Mouse (Mus musculus) stomach, embryonic 16.5 days (tissue): Measurements from ENCODE around the gene Gpr4. TPM values are rescaled to one million over a fixed set of nuclear protein-coding genes. Genes with fewer than 3 reads are reported as not detected.

ENCODE experiments used
- ATAC-seq: fragments of 200-750 bp; cut with Nextera tagmentation; 2 replicates; pipeline ENCODE4 v1.8.0; 2017; ENCODE audit warnings: moderate number of reproducible peaks, moderate TSS enrichment; ENCODE audit not compliant: insufficient read depth, low FRiP score
- H3K27ac ChIP-seq: fragments of 300-500 bp; sonication (generic); 2 replicates; pipeline ENCODE4 v1.5.1; 2014; ENCODE audit warnings: low read length
- H3K27me3 ChIP-seq: fragments of 300-500 bp; sonication (generic); 2 replicates; pipeline ENCODE4 v1.6.1; 2014; ENCODE audit warnings: low read length, control low read depth, mixed read lengths; ENCODE audit not compliant: control insufficient read depth, insufficient read depth
- H3K36me3 ChIP-seq: fragments of 300-500 bp; sonication (generic); 2 replicates; pipeline ENCODE4 v1.6.1; 2014; ENCODE audit warnings: low read length; ENCODE audit not compliant: control insufficient read depth, insufficient read depth
- H3K4me1 ChIP-seq: fragments of 300-500 bp; sonication (generic); 2 replicates; pipeline ENCODE4 v1.6.1; 2014; ENCODE audit warnings: low read length, control low read depth, mixed read lengths; ENCODE audit not compliant: control insufficient read depth, insufficient read depth
- H3K4me2 ChIP-seq: fragments of 300-500 bp; sonication (generic); 2 replicates; pipeline ENCODE4 v1.6.1; 2014; ENCODE audit warnings: low read depth, low read length, mixed read lengths
- H3K4me3 ChIP-seq: fragments of 300-500 bp; sonication (generic); replicated peaks from 2 replicates; pipeline ENCODE4 v1.5.1; 2014; ENCODE audit warnings: mild to moderate bottlenecking, low read length
- H3K9ac ChIP-seq: fragments of 300-500 bp; sonication (generic); 2 replicates; pipeline ENCODE4 v1.6.1; 2014; ENCODE audit warnings: low read length
- H3K9me3 ChIP-seq: fragments of 300-500 bp; sonication (generic); replicated peaks from 2 replicates; pipeline ENCODE4 v1.6.1; 2016; ENCODE audit warnings: low read length, control low read depth; ENCODE audit not compliant: control insufficient read depth
- WGBS: fragments of 180-500 bp; shearing (Covaris S2); extraction: QIAGEN DNeasy Blood & Tissue Kit; methylation state at CpG from one replicate; pipeline ENCODE4 v1.1.7; 2014; 5-methylcytosine and 5-hydroxymethylcytosine counted together
- polyA plus RNA-seq: library from polyadenylated mRNA; unstranded; fragments of >200 nt; fragmentation: Nextera tagmentation; extraction: Ambion mirVana; gene quantifications from 2 replicates; pipeline ENCODE4 v1.2.1, GENCODE M21; 2015

Gpr4 gene
- polyA plus RNA-seq, 1 experiment from 2014 or later = 1.4 TPM

DNA sequence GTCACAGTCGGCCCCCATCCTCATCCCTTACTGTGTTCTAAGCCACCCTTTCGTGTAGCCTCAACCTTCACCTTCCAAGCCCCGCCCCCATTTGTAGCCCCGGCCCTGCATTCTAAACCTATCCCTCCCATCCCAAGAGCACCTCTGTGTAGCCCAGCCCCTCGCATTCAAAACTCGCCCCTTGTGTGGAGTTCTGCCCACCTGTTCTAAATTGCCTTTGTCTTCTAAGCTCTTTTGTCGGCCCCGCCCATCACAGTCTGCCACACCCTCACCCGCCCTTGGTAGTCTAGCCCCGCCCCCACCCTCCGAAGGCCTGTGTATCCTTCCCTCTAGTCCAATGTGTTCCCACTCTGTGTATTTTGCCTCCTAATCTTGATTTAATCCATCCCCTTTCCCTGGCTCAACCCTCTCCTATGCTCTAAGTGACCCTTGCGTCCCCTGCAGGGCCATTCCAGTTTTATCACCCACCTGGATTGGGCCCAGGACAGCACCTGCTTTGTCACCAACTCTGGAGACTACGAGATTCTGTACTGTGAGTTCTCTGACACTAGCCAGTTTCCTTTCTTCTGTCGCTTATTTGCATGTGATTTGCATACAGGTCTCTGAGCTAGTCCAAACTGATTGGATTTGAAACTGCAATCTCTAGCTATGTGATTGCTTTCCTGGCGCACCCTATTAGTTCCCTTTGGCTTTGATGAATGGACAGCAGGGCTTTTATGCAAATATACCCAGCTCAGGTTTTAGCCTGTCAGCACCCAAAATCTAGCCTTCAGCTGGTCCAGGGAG is 10.1 kb upstream of the Gpr4 start:
- WGBS = 58% methylated on average over 15 of the region's 15 CpGs
- Histone ChIP-seq H3K4me1 (no peaks in the 10 kb centered on the region), H3K36me3 (no peaks in the 10 kb centered on the region), H3K27ac (no peak overlapping the region), H3K9ac (no peak overlapping the region), H3K4me3 (no peak overlapping the region), H3K9me3 (no peaks in the 10 kb centered on the region), H3K4me2 (no peak overlapping the region), H3K27me3 (no peaks in the 10 kb centered on the region)
- peak; percentile 52 for ATAC-seq

- Histone ChIP-seq H3K9ac (no peak overlapping the region), H3K27ac (no peak overlapping the region), H3K4me1 (peaks cover 7% of the 10 kb centered on the region; the same call in 1 of the 2 replicates), H3K36me3 (no peaks in the 10 kb centered on the region), H3K4me3 (no peak overlapping the region), H3K9me3 (no peaks in the 10 kb centered on the region; the same call in 1 of the 2 replicates), H3K4me2 (no peak overlapping the region), H3K27me3 (no peaks in the 10 kb centered on the region)
- no peak for ATAC-seq
- 77% methylated on average over 13 of the region's 13 CpGs for WGBS
These were observed 4.0 kb upstream of the Gpr4 start for GRCm38 (mm10) chr7:19208201-19208910.

DNA sequence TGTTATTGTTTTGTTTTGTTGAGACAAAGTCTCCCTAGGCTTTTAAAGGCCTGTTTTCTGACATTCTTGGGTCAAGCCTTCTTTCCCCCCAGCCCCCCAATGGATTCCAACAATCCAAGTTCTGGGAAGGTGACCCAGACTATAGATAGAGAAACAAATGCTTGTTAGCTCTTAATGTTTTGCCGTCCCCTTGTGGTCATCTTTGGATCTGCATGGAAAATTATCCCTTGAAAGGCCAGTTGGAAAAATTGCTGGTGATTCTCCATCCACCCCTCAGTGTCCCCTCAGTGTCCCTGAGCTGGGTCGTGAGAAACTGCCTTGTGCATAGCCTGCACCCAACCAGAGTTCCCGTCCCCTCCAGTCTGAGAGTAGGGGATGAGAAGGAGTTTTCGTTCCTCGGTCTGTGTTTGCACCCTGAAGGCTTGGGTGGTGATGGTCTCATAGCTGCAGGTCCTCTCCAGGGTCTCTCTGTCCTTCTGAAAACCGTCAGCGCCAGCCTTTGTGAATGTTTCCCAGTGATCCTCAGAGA is 3.3 kb upstream of the Gpr4 start:
- Histone ChIP-seq H3K4me1 (peaks cover 7% of the 10 kb centered on the region; the same call in 1 of the 2 replicates), H3K27me3 (no peaks in the 10 kb centered on the region), H3K9me3 (no peaks in the 10 kb centered on the region; the same call in 1 of the 2 replicates), H3K36me3 (no peaks in the 10 kb centered on the region), H3K9ac (no peak overlapping the region), H3K4me2 (no peak overlapping the region), H3K27ac (no peak overlapping the region), H3K4me3 (no peak overlapping the region)
- WGBS = 51% methylated on average over 7 of the region's 7 CpGs
- ATAC-seq = no peak

DNA sequence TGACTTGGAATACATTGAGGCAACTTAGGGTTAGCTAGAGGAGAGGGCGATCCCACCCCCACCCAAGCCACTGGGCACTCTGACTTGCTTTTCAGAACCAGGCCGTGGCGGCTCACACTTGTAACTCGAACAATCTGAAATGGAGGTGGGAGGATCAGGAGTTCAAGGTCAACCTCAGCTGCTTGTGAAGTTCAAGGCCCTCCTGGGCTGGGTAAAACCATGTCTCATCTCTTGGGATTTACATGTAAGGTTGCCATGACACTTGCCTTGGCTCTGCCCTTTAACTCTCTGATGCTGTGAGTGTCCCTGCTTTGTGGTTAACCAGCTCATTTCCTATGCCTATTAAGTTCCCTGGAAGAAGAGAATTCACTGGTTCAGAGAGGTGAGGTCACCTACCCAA is 2.8 kb upstream of the Gpr4 start:
- no peaks in the 10 kb centered on the region for H3K36me3 ChIP-seq
- 73% methylated on average over 4 of the region's 4 CpGs for WGBS
- no peak overlapping the region for H3K9ac ChIP-seq
- H3K4me2 ChIP-seq = no peak overlapping the region
- no peak for ATAC-seq
- H3K4me3 ChIP-seq = no peak overlapping the region
- H3K27ac ChIP-seq = no peak overlapping the region
- H3K4me1 ChIP-seq = peaks cover 7% of the 10 kb centered on the region; the same call in 1 of the 2 replicates
- H3K27me3 ChIP-seq = no peaks in the 10 kb centered on the region
- H3K9me3 ChIP-seq = no peaks in the 10 kb centered on the region; the same call in 1 of the 2 replicates

DNA sequence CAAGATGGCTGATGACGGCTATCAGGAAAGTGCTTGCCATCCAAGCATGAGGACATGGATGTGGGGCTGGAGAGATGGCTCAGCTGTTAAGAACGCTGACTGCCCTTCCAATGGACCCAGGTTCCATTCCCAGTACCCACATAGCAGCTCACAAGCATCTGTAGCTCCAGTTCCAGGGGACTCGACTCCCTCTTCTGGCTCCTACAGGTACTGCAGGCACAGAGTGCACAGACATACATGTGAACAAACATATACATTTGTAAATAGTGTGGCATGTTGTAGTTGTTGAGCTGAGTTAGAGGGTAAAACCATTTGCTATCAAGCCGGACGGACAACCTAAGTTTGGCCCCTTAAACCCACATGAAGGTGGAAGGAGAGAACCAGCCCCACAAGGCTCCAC is 2.3 kb upstream of the Gpr4 start:
- H3K36me3 ChIP-seq = no peaks in the 10 kb centered on the region
- H3K4me2 ChIP-seq = no peak overlapping the region
- no peak overlapping the region for H3K27ac ChIP-seq
- H3K9ac ChIP-seq = no peak overlapping the region
- no peaks in the 10 kb centered on the region for H3K27me3 ChIP-seq
- ATAC-seq = no peak
- H3K9me3 ChIP-seq = no peaks in the 10 kb centered on the region; the same call in 1 of the 2 replicates
- peaks cover 7% of the 10 kb centered on the region; the same call in 1 of the 2 replicates for H3K4me1 ChIP-seq
- 94% methylated on average over 5 of the region's 5 CpGs for WGBS
- no peak overlapping the region for H3K4me3 ChIP-seq

GRCm38 (mm10) chr7:19211041-19211675 is 1.2 kb upstream of the Gpr4 start:
- 64% methylated on average over 5 of the region's 5 CpGs for WGBS
- no peak overlapping the region for H3K27ac ChIP-seq
- H3K4me2 ChIP-seq = no peak overlapping the region
- H3K36me3 ChIP-seq = no peaks in the 10 kb centered on the region
- no peak for ATAC-seq
- no peak overlapping the region for H3K4me3 ChIP-seq
- no peaks in the 10 kb centered on the region; the same call in 1 of the 2 replicates for H3K9me3 ChIP-seq
- no peak overlapping the region for H3K9ac ChIP-seq
- H3K4me1 ChIP-seq = peaks cover 7% of the 10 kb centered on the region; the same call in 1 of the 2 replicates
- H3K27me3 ChIP-seq = no peaks in the 10 kb centered on the region

- WGBS = 58% methylated on average over 2 of the region's 2 CpGs
- Histone ChIP-seq H3K36me3 (no peaks in the 10 kb centered on the region), H3K27ac (no peak overlapping the region), H3K4me1 (peaks cover 11% of the 10 kb centered on the region; the same call in 1 of the 2 replicates), H3K27me3 (no peaks in the 10 kb centered on the region), H3K4me3 (no peak overlapping the region), H3K9ac (no peak overlapping the region), H3K9me3 (no peaks in the 10 kb centered on the region; the same call in 1 of the 2 replicates), H3K4me2 (no peak overlapping the region)
- ATAC-seq = no peak
These were observed 1.0 kb downstream of the Gpr4 start for GRCm38 (mm10) chr7:19213385-19213784.

GRCm38 (mm10) chr7:19214369-19214768 is 2.0 kb downstream of the Gpr4 start:
- H3K9me3 ChIP-seq = no peaks in the 10 kb centered on the region; the same call in 1 of the 2 replicates
- no peaks in the 10 kb centered on the region for H3K27me3 ChIP-seq
- no peak overlapping the region for H3K4me3 ChIP-seq
- H3K4me1 ChIP-seq = peaks cover 11% of the 10 kb centered on the region; the same call in 1 of the 2 replicates
- WGBS = 67% methylated on average over 7 of the region's 7 CpGs
- no peak overlapping the region for H3K4me2 ChIP-seq
- H3K36me3 ChIP-seq = no peaks in the 10 kb centered on the region
- no peak overlapping the region for H3K27ac ChIP-seq
- H3K9ac ChIP-seq = no peak overlapping the region
- ATAC-seq = no peak
